Mouse (Mus musculus) megakaryocyte, adult 5-6 weeks (primary cell): ENCODE data around the gene Cab39. TPM values are rescaled to one million over a fixed set of nuclear protein-coding genes. Genes with fewer than 3 reads are reported as not detected.
A peak's percentile ranks its signal among the peaks of the same experiment; 100 is the strongest.

Source experiments
- ATAC-seq: 2 replicates; pipeline ENCODE4 v1.8.0; 2016; ENCODE audit warnings: mild to moderate bottlenecking, inconsistent platforms; ENCODE audit not compliant: poor library complexity, severe bottlenecking
- total RNA-seq, 2 experiments: library from RNA; stranded (forward) in 1 of 2; stranded (reverse) in 1 of 2; fragments of 153-499, 151-499 nt in 1 of 2; fragments of 221-1000, 200-1000 nt in 1 of 2; gene quantifications; 2 replicates each; pipeline versions ENCODE4 v1.2.3 to v1.2.4; 2015 to 2017

Gene Cab39
- total RNA-seq, 2 experiments from 2014 or later = 74.3 to 112 TPM

GRCm38 (mm10) chr1:85842251-85842650 lies 49.0 kb downstream of the Cab39 start:
- ATAC-seq = no peak

- no peak for ATAC-seq
Observed at GRCm38 (mm10) chr1:85843291-85843863, 50.1 kb downstream of the Cab39 start.

- no peak for ATAC-seq
Observed at GRCm38 (mm10) chr1:85844981-85845380, 51.7 kb downstream of the Cab39 start.

GRCm38 (mm10) chr1:85845476-85845875 lies 52.2 kb downstream of the Cab39 start:
- no peak for ATAC-seq

GRCm38 (mm10) chr1:85849016-85849415 lies 55.8 kb downstream of the Cab39 start:
- ATAC-seq = no peak

GRCm38 (mm10) chr1:85850851-85851250 lies 57.6 kb downstream of the Cab39 start:
- ATAC-seq = no peak

- ATAC-seq = peak; percentile 98
Observed at GRCm38 (mm10) chr1:85852996-85853689, 59.9 kb downstream of the Cab39 start.

- no peak for ATAC-seq
Observed at GRCm38 (mm10) chr1:85853865-85854264, 60.6 kb downstream of the Cab39 start.

- no peak for ATAC-seq
Observed at GRCm38 (mm10) chr1:85854475-85854874, 61.2 kb downstream of the Cab39 start.

- ATAC-seq = no peak
Observed at GRCm38 (mm10) chr1:85856266-85856665, 63.0 kb downstream of the Cab39 start.

GRCm38 (mm10) chr1:85857261-85857754 lies 64.1 kb downstream of the Cab39 start:
- ATAC-seq = no peak

GRCm38 (mm10) chr1:85864383-85864782 lies 71.1 kb downstream of the Cab39 start:
- no peak for ATAC-seq

- ATAC-seq = no peak
Observed at GRCm38 (mm10) chr1:85870001-85870400, 76.8 kb downstream of the Cab39 start.

GRCm38 (mm10) chr1:85870546-85870945 lies 77.3 kb downstream of the Cab39 start:
- ATAC-seq = no peak

GRCm38 (mm10) chr1:85882003-85882402 lies 88.8 kb downstream of the Cab39 start:
- no peak for ATAC-seq

GRCm38 (mm10) chr1:85887221-85887620 lies 94.0 kb downstream of the Cab39 start:
- ATAC-seq = no peak

- ATAC-seq = peak; percentile 65
Observed at GRCm38 (mm10) chr1:85894231-85894747, 101.0 kb downstream of the Cab39 start, which contains the start of gene Itm2c. Gene Itm2c (plus strand): TSS chr1:85894281.

- 0 out of 2 replicates have a peak, but pooled peaks have one; percentile 0 for ATAC-seq
Observed at GRCm38 (mm10) chr1:85894748-85895360, 101.6 kb downstream of the Cab39 start.

- ATAC-seq = peak; percentile 79
Observed at GRCm38 (mm10) chr1:85895391-85895837, 102.2 kb downstream of the Cab39 start.

- no peak for ATAC-seq
Observed at GRCm38 (mm10) chr1:85896110-85896509, 102.9 kb downstream of the Cab39 start.
